Mouse (Mus musculus): ENCODE measurements around the gene Eif3b. TPM values are rescaled to one million over a fixed set of nuclear protein-coding genes. Genes with fewer than 3 reads are reported as not detected.

Gene Eif3b
- polyA plus RNA-seq, 1 experiment, result not detected

GRCm38 (mm10) chr5:140391435-140391834 lies 27.7 kb upstream of the Eif3b start:
- TF ChIP-seq CTCF (IDR thresholded peaks at IDR 0.05; ENCODE audit: insufficient read depth, low read depth, low read length) (no peak), POLR2A (IDR thresholded peaks at IDR 0.05; ENCODE audit: insufficient read depth, low read depth, low read length) (no peak)
- WGBS, result 77% methylated on average over 1 of the region's 1 CpGs
- H3K4me3 ChIP-seq (ENCODE audit: insufficient read depth, low read depth, low read length), result no peak overlapping the region
- H3K4me1 ChIP-seq (ENCODE audit: control insufficient read depth, insufficient read depth, low read length), result peaks cover 13% of the 10 kb centered on the region
- no peak overlapping the region for H3K27ac ChIP-seq (ENCODE audit: insufficient read depth, low read depth, low read length)

GRCm38 (mm10) chr5:140391981-140392380 lies 27.1 kb upstream of the Eif3b start:
- Histone ChIP-seq H3K4me1 (ENCODE audit: control insufficient read depth, insufficient read depth, low read length) (peaks cover 13% of the 10 kb centered on the region), H3K27ac (ENCODE audit: insufficient read depth, low read depth, low read length) (no peak overlapping the region), H3K4me3 (ENCODE audit: insufficient read depth, low read depth, low read length) (no peak overlapping the region)
- WGBS, result 90% methylated on average over 5 of the region's 5 CpGs
- no peak for TF ChIP-seq CTCF (IDR thresholded peaks at IDR 0.05; ENCODE audit: insufficient read depth, low read depth, low read length)
- TF ChIP-seq POLR2A (IDR thresholded peaks at IDR 0.05; ENCODE audit: insufficient read depth, low read depth, low read length), result no peak

GRCm38 (mm10) chr5:140392701-140393100 lies 26.4 kb upstream of the Eif3b start:
- Histone ChIP-seq H3K4me1 (ENCODE audit: control insufficient read depth, insufficient read depth, low read length) (peaks cover 13% of the 10 kb centered on the region), H3K4me3 (ENCODE audit: insufficient read depth, low read depth, low read length) (no peak overlapping the region), H3K27ac (ENCODE audit: insufficient read depth, low read depth, low read length) (no peak overlapping the region)
- WGBS, result 94% methylated on average over 3 of the region's 3 CpGs
- TF ChIP-seq POLR2A (IDR thresholded peaks at IDR 0.05; ENCODE audit: insufficient read depth, low read depth, low read length) (no peak), CTCF (IDR thresholded peaks at IDR 0.05; ENCODE audit: insufficient read depth, low read depth, low read length) (no peak)

GRCm38 (mm10) chr5:140396166-140396940 lies 22.8 kb upstream of the Eif3b start:
- H3K4me1 ChIP-seq (ENCODE audit: control insufficient read depth, insufficient read depth, low read length), result no peaks in the 10 kb centered on the region
- no peak overlapping the region for H3K4me3 ChIP-seq (ENCODE audit: insufficient read depth, low read depth, low read length)
- 67% methylated on average over 8 of the region's 8 CpGs for WGBS
- H3K27ac ChIP-seq (ENCODE audit: insufficient read depth, low read depth, low read length), result no peak overlapping the region
- TF ChIP-seq POLR2A (IDR thresholded peaks at IDR 0.05; ENCODE audit: insufficient read depth, low read depth, low read length) (no peak), CTCF (IDR thresholded peaks at IDR 0.05; ENCODE audit: insufficient read depth, low read depth, low read length) (no peak)

- no peaks in the 10 kb centered on the region for H3K4me1 ChIP-seq (ENCODE audit: control insufficient read depth, insufficient read depth, low read length)
- no peak overlapping the region for H3K27ac ChIP-seq (ENCODE audit: insufficient read depth, low read depth, low read length)
- 82% methylated on average over 4 of the region's 4 CpGs for WGBS
- TF ChIP-seq POLR2A (IDR thresholded peaks at IDR 0.05; ENCODE audit: insufficient read depth, low read depth, low read length) (no peak), CTCF (IDR thresholded peaks at IDR 0.05; ENCODE audit: insufficient read depth, low read depth, low read length) (no peak)
- no peak overlapping the region for H3K4me3 ChIP-seq (ENCODE audit: insufficient read depth, low read depth, low read length)
These were observed 16.4 kb upstream of the Eif3b start for GRCm38 (mm10) chr5:140402640-140403270.

- no peak overlapping the region for H3K4me3 ChIP-seq (ENCODE audit: insufficient read depth, low read depth, low read length)
- 82% methylated on average over 6 of the region's 6 CpGs for WGBS
- TF ChIP-seq CTCF (IDR thresholded peaks at IDR 0.05; ENCODE audit: insufficient read depth, low read depth, low read length), result no peak
- no peak for TF ChIP-seq POLR2A (IDR thresholded peaks at IDR 0.05; ENCODE audit: insufficient read depth, low read depth, low read length)
- H3K27ac ChIP-seq (ENCODE audit: insufficient read depth, low read depth, low read length), result no peak overlapping the region
- H3K4me1 ChIP-seq (ENCODE audit: control insufficient read depth, insufficient read depth, low read length), result no peaks in the 10 kb centered on the region
These were observed 14.0 kb upstream of the Eif3b start for GRCm38 (mm10) chr5:140405126-140405525.

- H3K4me1 ChIP-seq (ENCODE audit: control insufficient read depth, insufficient read depth, low read length), result no peaks in the 10 kb centered on the region
- no peak for TF ChIP-seq POLR2A (IDR thresholded peaks at IDR 0.05; ENCODE audit: insufficient read depth, low read depth, low read length)
- TF ChIP-seq CTCF (IDR thresholded peaks at IDR 0.05; ENCODE audit: insufficient read depth, low read depth, low read length), result no peak
- WGBS, result 81% methylated on average over 6 of the region's 6 CpGs
- no peak overlapping the region for H3K4me3 ChIP-seq (ENCODE audit: insufficient read depth, low read depth, low read length)
- no peak overlapping the region for H3K27ac ChIP-seq (ENCODE audit: insufficient read depth, low read depth, low read length)
These were observed 12.5 kb upstream of the Eif3b start for GRCm38 (mm10) chr5:140406666-140407065.

GRCm38 (mm10) chr5:140408801-140409200 lies 10.3 kb upstream of the Eif3b start:
- Histone ChIP-seq H3K4me1 (ENCODE audit: control insufficient read depth, insufficient read depth, low read length) (no peaks in the 10 kb centered on the region), H3K27ac (ENCODE audit: insufficient read depth, low read depth, low read length) (no peak overlapping the region), H3K4me3 (ENCODE audit: insufficient read depth, low read depth, low read length) (no peak overlapping the region)
- TF ChIP-seq POLR2A (IDR thresholded peaks at IDR 0.05; ENCODE audit: insufficient read depth, low read depth, low read length) (no peak), CTCF (IDR thresholded peaks at IDR 0.05; ENCODE audit: insufficient read depth, low read depth, low read length) (no peak)

- WGBS, result 49% methylated on average over 8 of the region's 8 CpGs
- Histone ChIP-seq H3K27ac (ENCODE audit: insufficient read depth, low read depth, low read length) (no peak overlapping the region), H3K4me1 (ENCODE audit: control insufficient read depth, insufficient read depth, low read length) (no peaks in the 10 kb centered on the region), H3K4me3 (ENCODE audit: insufficient read depth, low read depth, low read length) (no peak overlapping the region)
- TF ChIP-seq POLR2A (IDR thresholded peaks at IDR 0.05; ENCODE audit: insufficient read depth, low read depth, low read length), result no peak
- no peak for TF ChIP-seq CTCF (IDR thresholded peaks at IDR 0.05; ENCODE audit: insufficient read depth, low read depth, low read length)
These were observed 7.8 kb upstream of the Eif3b start for GRCm38 (mm10) chr5:140411339-140411738.
